Mouse (Mus musculus): ENCODE data around the gene Trex1. TPM values are rescaled to one million over a fixed set of nuclear protein-coding genes. Genes with fewer than 3 reads are reported as not detected.

Gene Trex1
- total RNA-seq (2021): 10 to 100 TPM; 19.7 to 23.4 TPM
- long read RNA-seq, experiment 1, transcript Trex1-202 (2 exons, 1,054 nt): major isoform, 11 of 17 reads
- long read RNA-seq, experiment 1, transcript Trex1-201 (2 exons, 1,084 nt): minor isoform, 6 of 17 reads
- long read RNA-seq, experiment 1, partial matches to known transcripts: 0 of 17 reads
- long read RNA-seq, experiment 1, other reads (novel, unspliced or antisense): 0 of 17 reads
- long read RNA-seq, experiment 2, partial matches to known transcripts: 0 of 5 reads
- long read RNA-seq, experiment 2, other reads (novel, unspliced or antisense): 1 of 5 reads

DNA sequence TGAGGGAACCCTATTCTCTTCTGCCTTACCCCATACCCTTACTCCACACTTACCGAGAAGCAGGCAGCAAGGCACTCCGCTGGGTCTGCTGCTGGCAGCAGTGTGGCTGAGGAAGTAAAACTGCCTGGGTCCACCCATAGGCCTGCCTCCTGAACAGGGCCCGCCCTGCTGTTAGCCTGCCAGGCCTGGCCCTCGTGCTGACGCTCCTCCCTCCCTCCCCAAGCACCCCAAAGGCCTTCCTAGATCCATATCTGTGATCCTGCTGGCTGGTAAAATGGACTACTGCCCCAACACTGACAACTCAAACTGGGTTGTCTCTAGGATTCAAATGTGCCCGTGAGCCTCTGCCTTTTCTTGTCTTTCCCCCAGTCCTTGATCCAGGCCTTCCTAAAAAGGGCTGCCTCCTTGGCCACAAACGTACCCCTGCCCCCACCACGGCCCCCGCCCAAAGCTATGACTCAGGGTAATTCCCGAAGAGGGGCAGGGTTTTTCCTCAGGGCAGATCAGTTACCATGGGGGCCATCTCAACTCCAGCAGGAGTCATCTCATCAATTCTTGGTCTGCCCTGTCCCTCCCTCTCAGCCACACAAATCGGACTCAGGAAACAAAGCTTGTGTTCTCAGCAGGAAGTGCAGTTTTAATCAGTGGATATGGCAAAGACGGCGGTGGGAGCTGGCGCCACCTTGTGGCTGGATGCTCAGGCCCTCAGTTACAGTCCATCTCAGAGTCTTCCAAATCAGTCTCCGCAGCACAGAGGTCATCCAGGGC is at the start of gene Trex1:
Trex1 (minus strand) TSS at position 599 of the 768 bp plus-strand sequence.
- DNase-seq: peak; percentile 94 to 95

DNA sequence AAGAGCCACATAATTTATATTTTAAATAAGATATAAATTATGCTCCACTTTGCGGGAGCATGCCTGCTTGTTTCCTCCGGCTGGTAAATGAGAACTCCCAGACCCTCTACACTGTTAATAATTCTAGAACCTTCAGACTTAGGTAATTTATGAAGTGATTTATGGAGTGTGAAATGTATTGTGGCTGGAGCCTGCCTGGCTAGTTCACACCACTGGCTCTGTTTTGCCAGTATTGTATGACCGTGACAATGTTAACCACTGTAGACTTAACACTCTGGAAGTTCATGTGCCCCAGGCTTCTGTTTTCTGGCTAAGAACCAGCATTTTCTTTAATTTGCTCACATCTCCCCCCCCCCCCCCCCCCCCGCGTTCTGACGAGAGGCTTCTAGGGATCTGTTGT is 47.8 kb upstream of the Trex1 start:
- no peak for DNase-seq

DNA sequence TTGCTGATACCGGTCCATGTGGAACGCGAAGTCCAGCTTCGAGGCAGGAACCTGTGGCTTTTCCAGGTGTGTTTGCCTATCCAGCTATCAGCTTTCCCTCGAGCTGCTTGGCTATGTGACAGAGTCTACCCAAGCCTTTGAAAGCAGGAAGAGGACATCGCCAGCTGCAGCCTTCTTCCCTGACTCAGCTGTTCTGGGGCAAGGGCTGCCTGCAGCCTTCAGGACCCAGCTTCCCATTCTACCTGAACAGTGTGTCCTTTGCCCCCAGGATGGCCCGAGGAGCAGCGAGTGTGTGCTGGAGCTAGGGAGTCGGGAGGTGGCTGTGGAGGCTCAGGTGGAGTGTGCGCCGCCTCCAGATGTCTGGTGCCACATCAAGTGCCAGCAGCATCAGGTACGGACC is 46.1 kb upstream of the Trex1 start:
- DNase-seq: no peak

DNA sequence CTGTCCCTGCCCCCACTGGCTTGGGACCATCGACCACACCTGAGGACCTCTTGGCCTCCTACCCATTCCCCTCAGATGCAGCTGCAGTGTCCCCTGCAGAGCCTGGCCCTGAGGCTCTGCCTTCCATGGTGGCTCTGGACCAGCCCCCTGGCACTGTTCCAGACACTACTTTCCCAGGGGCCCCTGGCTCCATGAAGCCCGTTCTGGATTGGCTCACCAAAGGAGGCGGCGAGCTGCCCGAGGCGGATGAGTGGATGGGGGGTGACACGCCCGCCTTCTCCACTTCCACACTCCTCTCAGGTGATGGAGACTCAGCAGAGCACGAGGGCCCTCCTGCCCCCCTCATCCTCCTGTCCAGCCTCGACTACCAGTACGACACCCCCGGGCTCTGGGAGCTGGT is 45.5 kb upstream of the Trex1 start:
- peak; percentile 87 to 92 for DNase-seq

DNA sequence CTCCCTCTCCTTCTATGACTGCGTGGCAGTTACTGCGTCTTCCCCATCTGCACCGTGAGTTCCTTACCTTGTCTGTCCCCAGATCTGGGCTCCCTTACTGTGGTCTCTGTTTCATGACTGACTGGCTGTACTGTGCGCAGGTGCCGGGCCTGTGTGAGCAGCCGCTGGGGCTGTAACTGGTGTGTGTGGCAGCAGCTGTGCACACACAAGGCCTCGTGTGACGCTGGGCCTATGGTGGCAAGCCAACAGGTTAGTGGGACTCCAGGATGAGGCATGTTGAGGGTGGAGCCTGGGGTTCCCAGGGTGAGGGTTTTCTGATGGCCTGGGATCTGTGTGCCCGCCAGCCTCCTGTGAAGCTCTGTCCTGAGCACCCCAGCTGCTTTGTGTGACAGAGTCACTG is 44.5 kb upstream of the Trex1 start:
- peak; percentile 46 to 68 for DNase-seq

DNA sequence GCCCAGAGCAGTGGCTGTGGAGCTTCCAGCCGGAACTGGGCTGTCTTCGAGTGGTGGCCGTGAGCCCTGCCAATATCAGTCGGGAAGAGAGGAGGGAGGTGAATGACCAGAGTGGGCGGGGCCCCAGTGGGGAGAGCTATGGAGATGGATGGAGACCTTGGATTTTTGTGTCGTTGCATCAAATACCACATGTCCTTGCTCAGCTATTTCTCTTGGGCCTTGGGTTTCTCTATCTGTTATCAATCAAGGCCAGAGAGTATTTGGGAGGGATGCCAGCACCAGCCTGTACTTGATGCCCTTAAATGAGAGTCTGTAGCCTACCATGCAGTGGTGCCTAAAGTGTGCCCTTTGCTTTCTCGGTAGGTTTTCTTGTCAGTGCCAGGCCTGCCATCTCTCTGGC is 43.7 kb upstream of the Trex1 start:
- peak; percentile 95 for DNase-seq

GRCm38 (mm10) chr9:109102541-109102940 is 43.0 kb upstream of the Trex1 start:
- DNase-seq: peak; percentile 55 to 56

DNA sequence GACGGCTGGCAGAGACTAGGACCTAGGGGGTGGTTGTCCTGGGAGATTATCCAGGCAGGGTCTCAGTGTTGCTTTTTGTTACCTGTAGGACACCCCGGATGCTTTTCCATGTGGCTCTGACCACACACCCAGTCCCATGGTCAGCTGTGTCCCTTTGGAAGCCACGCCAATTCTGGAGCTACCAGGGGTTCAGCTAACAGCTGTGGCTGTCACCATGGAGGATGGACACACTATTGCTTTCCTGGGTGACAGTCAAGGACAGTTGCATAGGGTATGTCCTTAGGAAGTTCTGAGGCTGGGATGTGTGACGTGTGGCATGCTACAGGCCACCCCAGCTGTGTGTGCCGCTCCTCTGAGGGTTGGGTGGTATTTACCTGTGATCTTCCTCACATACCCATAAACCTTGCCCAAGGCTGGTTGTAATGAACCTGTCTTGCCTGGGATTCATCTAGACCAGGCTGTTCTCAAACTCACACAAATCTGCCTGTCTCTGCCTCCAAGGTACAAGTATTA is 42.5 kb upstream of the Trex1 start:
- peak in 1 of 2 experiments; percentile 57 for DNase-seq

DNA sequence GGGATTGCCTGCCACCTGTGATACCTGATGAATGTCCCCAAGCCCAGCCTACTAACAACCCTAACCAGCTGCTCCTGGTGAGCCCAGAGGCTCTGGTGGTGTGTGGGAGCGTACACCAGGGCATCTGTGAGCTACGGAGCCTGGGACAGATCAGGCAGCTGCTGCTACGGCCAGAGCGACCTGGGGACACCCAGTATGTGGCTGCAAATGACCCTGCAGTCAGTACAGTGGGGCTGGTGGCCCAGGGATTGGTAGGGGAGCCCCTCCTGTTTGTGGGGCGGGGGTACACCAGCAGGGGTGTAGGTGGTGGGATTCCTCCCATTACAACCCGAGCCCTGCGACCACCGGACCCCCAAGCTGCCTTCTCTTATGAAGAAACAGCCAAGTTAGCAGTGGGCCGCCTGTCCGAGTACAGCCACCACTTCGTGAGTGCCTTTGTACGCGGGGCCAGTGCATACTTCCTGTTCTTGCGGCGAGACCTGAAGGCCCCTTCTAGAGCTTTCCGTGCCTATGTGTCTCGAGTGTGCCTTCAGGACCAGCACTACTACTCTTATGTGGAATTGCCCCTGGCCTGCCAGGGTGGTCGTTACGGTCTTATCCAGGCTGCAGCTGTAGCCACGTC is 40.9 kb upstream of the Trex1 start:
- DNase-seq: no peak

DNA sequence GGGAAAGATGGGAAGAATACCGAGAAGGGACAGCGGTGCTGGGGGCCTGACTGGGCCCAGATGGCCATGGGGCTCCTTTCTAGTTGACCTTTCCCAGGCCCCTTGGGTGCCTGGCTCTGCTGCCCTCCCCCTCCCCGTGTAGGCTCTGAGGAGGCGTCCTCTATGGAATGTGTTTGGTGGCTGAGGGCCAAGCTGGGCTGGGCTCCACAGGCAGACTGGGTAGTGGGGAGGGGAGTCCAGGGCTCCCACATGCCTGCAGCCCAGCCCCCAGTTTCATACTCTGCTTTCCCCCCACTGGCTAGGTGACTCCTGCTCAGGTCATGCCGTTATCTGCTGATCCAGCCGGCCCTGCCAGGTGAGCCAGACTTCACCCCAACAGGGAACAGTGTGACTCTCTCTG is 39.4 kb upstream of the Trex1 start:
- peak; percentile 85 to 86 for DNase-seq

DNA sequence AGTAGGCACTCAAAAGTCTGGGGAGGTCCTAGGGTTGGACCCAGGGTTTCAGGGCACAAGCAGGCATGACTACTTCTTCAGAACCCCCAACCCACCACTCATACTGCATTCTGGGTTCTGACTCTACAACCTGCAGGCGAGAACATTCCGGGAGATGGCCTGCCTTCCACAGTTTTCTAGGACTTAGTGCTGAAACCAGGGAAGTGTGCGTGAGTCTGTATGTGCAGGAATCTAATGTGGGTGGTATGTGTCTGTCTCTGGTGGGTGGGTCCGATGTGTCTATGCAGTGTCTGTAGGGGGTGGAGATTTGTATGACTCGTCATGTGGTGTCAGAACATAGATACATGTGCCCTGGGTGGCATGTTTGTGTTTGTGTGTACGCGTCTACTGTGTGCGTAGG is 38.8 kb upstream of the Trex1 start:
- no peak for DNase-seq

- DNase-seq: peak; percentile 78 to 86
Measured at GRCm38 (mm10) chr9:109097831-109098230, 38.3 kb upstream of the Trex1 start.

GRCm38 (mm10) chr9:109097291-109097690 is 37.8 kb upstream of the Trex1 start:
- no peak for DNase-seq

DNA sequence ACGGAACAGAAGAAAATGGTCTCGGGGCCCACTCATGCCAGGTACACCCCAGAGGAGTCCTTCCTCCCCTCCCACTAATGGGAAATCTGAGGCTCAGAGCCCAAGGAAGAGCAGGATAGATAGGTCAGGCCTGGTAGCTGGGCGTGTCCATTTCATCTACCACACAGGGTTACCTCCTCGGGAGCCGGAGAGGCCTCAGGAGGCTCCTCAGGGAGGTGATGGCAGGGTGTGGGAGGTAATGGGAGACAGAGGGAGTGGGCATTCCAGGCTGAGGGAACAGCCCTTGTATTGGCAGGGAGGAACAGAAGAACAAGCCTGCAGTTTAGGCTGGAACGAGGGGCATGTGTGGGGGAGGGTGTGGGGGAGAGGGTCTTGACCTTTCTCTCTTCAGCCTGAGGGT is 37.3 kb upstream of the Trex1 start:
- DNase-seq: peak in 1 of 2 experiments; percentile 51

DNA sequence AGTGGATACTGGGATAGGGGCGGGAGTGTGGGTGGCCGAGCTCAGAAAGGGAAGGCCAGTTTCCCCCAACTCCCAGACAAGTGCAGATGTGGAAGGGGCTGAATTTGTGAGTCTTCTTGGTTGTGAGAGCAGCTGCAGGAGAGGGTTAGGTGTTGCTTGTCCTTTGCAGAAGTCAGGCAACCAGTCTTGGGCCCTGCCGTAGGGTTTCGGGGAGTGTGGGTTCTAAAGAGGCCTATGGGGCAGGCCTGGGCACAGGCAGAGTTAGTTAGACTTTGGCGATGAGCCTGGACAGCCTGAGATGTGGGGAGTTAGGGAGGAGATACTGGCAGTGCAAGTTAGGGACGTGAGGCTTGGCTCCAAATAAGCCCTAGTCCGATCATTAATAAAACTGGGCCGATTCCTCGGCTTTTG is 36.7 kb upstream of the Trex1 start:
- DNase-seq: peak in 1 of 2 experiments; percentile 46

DNA sequence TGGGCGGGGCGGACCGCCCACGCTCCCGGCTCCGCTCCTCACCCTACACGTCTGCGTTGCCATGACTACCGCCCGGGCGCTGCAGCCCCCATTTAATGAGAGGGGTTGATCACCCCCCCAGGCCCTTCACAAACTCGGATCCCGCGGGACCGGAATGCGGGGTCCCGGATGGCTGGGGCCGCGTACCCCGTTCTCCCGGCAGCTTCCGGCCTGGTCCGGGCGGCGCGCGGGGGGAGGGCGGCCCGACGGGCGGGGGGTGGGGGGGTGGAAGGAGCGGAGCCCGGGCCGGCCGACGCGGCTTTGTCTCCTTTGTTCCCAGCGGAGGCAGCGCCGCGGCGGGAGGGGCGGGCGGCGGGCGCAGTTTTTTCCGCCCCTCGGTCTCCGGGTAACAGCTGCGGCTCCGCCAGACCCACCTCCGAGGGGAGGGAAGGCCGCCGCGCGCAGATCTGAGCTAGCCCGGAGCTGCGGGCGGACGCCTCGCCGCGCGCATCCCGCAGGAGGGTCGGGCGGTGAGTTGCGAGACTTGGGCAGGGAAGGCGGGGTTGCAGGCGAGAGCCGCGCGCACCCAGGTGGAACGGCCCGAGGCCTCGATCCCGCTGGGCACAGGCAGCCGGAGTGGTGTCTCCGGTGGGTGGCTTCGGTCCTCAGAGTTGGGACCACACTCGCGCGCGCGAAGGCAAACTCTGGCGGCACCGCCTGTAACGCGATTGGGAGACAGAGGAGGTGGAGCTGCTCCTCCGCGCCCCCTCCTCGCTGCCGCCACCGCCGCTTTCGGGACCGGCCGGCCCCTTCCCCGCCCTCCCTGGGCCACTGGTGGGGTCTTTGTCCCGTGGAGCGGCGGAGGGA is 35.8 kb upstream of the Trex1 start, which contains the start of gene Plxnb1:
Plxnb1 (plus strand) TSS at position 253 of the 846 bp plus-strand sequence.
- DNase-seq: peak; percentile 83 to 89

DNA sequence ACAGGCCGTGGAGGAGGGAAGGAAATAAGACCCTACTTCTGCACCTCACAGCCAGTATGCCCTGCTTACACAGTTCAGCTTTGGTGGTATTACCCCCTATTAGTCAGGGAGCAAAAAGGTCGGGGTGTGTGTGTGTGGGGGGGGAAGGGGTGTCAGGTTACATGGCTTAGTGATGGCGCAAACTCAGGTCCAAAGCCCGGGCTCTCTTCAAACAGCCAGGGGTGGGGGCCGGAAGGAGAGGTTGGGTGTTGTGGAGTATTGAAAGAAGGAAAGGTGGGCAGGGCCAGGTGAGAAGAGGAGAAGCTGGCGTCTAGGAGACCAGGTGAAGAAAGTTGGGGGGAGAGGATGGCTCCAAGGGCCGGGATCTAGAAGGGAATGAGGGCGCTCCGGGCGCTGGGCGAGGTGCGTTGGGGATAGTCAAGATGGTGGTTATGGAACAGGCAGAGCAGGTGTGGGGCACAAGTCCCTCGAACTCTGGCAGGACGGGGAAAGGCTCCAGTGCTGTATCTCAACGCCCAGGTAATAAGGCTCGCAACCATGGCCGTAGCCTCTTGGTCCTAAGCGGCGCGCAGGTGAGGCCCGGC is 35.1 kb upstream of the Trex1 start:
- DNase-seq: peak in 1 of 2 experiments; percentile 60

DNA sequence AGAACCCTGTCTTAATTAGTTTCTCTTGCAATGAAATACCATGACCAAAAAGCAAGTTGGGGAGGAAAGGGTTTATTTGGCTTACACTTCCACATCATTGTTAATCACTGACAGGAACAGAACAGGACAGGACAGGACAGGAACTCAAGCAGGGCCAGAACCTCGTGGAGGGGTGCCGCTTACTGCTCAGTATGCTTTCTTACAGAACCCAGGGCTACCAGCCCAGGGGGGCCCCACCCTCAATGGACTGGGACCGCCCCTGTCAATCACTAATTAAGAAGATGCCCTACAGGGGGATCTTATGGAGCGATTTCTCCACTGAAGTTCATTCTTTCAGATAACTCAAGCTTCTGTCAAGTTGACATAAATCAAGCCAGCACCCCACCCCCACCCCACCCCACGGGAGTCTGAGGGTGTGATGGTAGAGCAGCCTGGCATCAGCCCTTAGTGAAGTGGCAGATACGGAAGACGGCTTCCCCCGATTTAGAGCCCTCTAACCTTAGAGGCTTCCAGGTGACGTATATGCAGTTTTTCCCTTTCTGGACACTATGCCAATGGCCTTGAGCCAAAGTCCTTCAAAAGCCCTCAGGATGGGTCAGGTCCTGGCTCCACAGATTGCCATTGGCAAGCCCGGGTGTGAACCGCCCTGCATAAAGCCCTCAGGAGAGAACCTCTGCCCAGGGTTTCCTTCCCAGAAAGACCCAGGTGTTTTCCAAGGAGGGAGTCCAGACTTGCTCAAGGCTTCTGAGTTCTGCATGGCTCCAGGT is 34.4 kb upstream of the Trex1 start:
- peak; percentile 60 to 62 for DNase-seq

GRCm38 (mm10) chr9:109092799-109093198 is 33.3 kb upstream of the Trex1 start:
- DNase-seq: no peak

DNA sequence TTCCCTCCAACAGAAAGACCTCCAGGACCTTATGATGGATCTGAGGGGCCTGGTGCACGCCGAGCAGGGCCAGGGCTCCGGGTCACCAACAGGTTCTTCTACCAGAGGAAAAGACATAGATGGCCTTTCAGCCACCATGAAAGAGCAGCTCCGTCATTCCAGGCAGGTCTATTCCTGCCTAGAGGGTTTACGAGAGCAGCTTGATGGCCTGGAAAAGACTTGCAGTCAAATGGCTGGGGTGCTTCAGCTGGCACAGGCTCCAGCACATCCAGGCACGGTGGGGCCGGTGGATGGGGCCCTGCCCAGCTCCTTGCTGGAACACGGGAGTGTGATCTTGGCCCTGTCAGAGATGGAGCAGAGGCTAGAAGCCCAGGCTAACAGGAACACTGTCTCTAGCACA is 32.3 kb upstream of the Trex1 start:
- no peak for DNase-seq

DNA sequence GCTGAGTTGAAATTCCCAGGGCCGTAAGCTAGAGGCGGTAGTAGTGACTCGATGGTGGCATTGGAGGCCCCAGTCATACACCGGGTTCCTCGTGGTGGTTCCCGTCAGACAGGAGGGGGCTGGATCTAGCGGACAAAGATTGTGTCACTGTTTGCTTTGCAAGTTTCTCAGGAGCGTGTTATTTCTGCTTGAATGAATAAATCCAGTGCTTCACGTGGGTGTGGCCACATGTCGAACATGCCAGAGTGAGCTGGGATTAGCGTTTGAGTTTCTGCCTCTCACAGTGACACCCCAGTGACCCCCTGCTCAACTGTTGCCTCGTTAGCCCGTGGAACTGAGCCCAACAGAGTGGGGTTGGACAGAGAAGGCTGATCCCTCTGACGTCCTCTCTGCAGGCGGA is 30.9 kb upstream of the Trex1 start:
- DNase-seq: no peak
